Mouse (Mus musculus) hindbrain, postnatal 0 days (tissue): ENCODE results near the gene Nos3. TPM values are rescaled to one million over a fixed set of nuclear protein-coding genes. Genes with fewer than 3 reads are reported as not detected.
A peak's percentile ranks its signal among the peaks of the same experiment; 100 is the strongest.

Experiments
- ATAC-seq: fragments of 200-750 bp; cut with Nextera tagmentation; 2 replicates; pipeline ENCODE4 v1.8.0; 2017; ENCODE audit warnings: mild to moderate bottlenecking, moderate TSS enrichment, moderate library complexity
- DNase-seq: peaks from one replicate; pipeline ENCODE4 v3.0.0-alpha.2; 2015; ENCODE audit warnings: low spot score
- H3K27ac ChIP-seq: fragments of 300-500 bp; sonication (generic); 2 replicates; pipeline ENCODE4 v1.5.1; 2014; ENCODE audit warnings: mild to moderate bottlenecking
- H3K27me3 ChIP-seq: fragments of 300-500 bp; sonication (generic); 2 replicates; pipeline ENCODE4 v1.6.1; 2014; ENCODE audit warnings: low read length, mixed read lengths; ENCODE audit not compliant: insufficient read depth
- H3K36me3 ChIP-seq: fragments of 300-500 bp; sonication (generic); 2 replicates; pipeline ENCODE4 v1.6.1; 2014; ENCODE audit warnings: low read length, mixed read lengths; ENCODE audit not compliant: insufficient read depth
- H3K4me1 ChIP-seq: fragments of 300-500 bp; sonication (generic); 2 replicates; pipeline ENCODE4 v1.6.1; 2014; ENCODE audit warnings: antibody characterized with exemption, low read length, mixed read lengths; ENCODE audit not compliant: insufficient read depth
- H3K4me2 ChIP-seq: fragments of 300-500 bp; sonication (generic); 2 replicates; pipeline ENCODE4 v1.6.1; 2014; ENCODE audit warnings: low read depth, mild to moderate bottlenecking, low read length, moderate library complexity, mixed read lengths
- H3K4me3 ChIP-seq: fragments of 300-500 bp; sonication (generic); 2 replicates; pipeline ENCODE4 v1.5.1; 2014; ENCODE audit warnings: low read length
- H3K9ac ChIP-seq: fragments of 300-500 bp; sonication (generic); replicated peaks from 2 replicates; pipeline ENCODE4 v1.6.1; 2014; ENCODE audit warnings: mild to moderate bottlenecking, low read length, moderate library complexity, mixed read lengths
- H3K9me3 ChIP-seq: fragments of 300-500 bp; sonication (generic); 2 replicates; pipeline ENCODE4 v1.6.1; 2016; ENCODE audit warnings: low read length, mixed read lengths
- CTCF ChIP-seq: IDR thresholded peaks from 2 replicates; pipeline ENCODE4 v1.5.1; 2016; ENCODE audit warnings: antibody characterized with exemption, control low read depth, low read depth
- WGBS: fragments of 180-500 bp; shearing (Covaris S2); extraction: QIAGEN DNeasy Blood & Tissue Kit; methylation state at CpG from one replicate; pipeline ENCODE4 v1.1.7; 2014; 5-methylcytosine and 5-hydroxymethylcytosine counted together
- polyA plus RNA-seq: library from polyadenylated mRNA; unstranded; fragments of >200 nt; fragmentation: Nextera tagmentation; extraction: Ambion mirVana; gene quantifications from 2 replicates; pipeline ENCODE4 v1.2.1, GENCODE M21; 2015
- total RNA-seq: library from RNA; depleted of rRNA; stranded (reverse); fragments of >200 nt; gene quantifications from 2 replicates; pipeline ENCODE4 v1.2.3, GENCODE M21; 2014

The Nos3 gene
- total and polyA plus RNA-seq, 2 experiments from 2014 or later, result 7.2 to 8.7 TPM

DNA sequence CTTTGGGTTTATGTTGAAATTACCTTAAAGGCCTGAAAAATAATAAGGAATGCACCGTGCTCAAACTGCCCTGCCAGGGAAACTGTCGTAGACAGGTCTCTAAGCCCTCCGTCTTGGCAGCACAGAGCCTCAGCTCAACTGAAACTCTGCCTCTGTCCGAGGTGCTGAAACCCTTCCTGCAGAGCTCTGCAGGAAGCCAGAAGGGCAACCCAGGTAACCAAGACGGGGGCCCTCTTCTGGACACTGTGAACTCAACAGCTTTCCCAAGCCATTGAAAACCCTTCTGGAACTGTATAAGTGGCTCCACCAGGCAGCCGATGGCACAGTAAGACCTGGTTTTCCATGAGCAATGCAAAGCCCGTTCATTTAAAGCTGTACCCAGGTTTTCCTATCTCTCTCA lies 7.1 kb upstream of the Nos3 start:
- no peaks in the 10 kb centered on the region for H3K27me3 ChIP-seq
- no peak overlapping the region for H3K4me2 ChIP-seq
- 0 out of 2 replicates have a peak, but pooled peaks have one; percentile 13 for ATAC-seq
- no peak overlapping the region for H3K9ac ChIP-seq
- no peaks in the 10 kb centered on the region for H3K9me3 ChIP-seq
- H3K4me1 ChIP-seq, result peaks cover 6% of the 10 kb centered on the region; the same call in 1 of the 2 replicates
- H3K27ac ChIP-seq, result no peak overlapping the region
- TF ChIP-seq CTCF, result peak; percentile 69
- H3K36me3 ChIP-seq, result no peaks in the 10 kb centered on the region
- peak; percentile 85 for DNase-seq
- no peak overlapping the region for H3K4me3 ChIP-seq
- WGBS, result 19% methylated on average over 7 of the region's 7 CpGs

- DNase-seq (peak; percentile 89), ATAC-seq (peak; percentile 73)
- H3K27me3 ChIP-seq, result no peaks in the 10 kb centered on the region
- H3K9ac ChIP-seq, result no peak overlapping the region
- no peaks in the 10 kb centered on the region for H3K9me3 ChIP-seq
- TF ChIP-seq CTCF, result peak; percentile 99
- WGBS, result 0% methylated on average over 7 of the region's 7 CpGs
- H3K36me3 ChIP-seq, result no peaks in the 10 kb centered on the region
- no peak overlapping the region for H3K27ac ChIP-seq
- H3K4me3 ChIP-seq, result no peak overlapping the region
- no peak overlapping the region for H3K4me2 ChIP-seq
- H3K4me1 ChIP-seq, result no peaks in the 10 kb centered on the region
These were observed 3.7 kb upstream of the Nos3 start for GRCm38 (mm10) chr5:24360792-24361454.

GRCm38 (mm10) chr5:24363467-24363866 lies 1.1 kb upstream of the Nos3 start:
- TF ChIP-seq CTCF, result no peak
- DNase-seq (no peak), ATAC-seq (no peak)
- Histone ChIP-seq H3K4me2 (no peak overlapping the region), H3K4me3 (no peak overlapping the region), H3K4me1 (no peaks in the 10 kb centered on the region), H3K9ac (no peak overlapping the region), H3K36me3 (no peaks in the 10 kb centered on the region), H3K27ac (no peak overlapping the region), H3K27me3 (no peaks in the 10 kb centered on the region), H3K9me3 (no peaks in the 10 kb centered on the region)
- 87% methylated on average over 2 of the region's 2 CpGs for WGBS

GRCm38 (mm10) chr5:24364061-24364460 lies 549 bp upstream of the Nos3 start:
- TF ChIP-seq CTCF, result no peak
- Histone ChIP-seq H3K27me3 (no peaks in the 10 kb centered on the region), H3K4me2 (no peak overlapping the region), H3K4me1 (no peaks in the 10 kb centered on the region), H3K27ac (no peak overlapping the region), H3K9ac (no peak overlapping the region), H3K4me3 (no peak overlapping the region), H3K36me3 (no peaks in the 10 kb centered on the region), H3K9me3 (no peaks in the 10 kb centered on the region)
- 67% methylated on average over 3 of the region's 3 CpGs for WGBS
- no peak for ATAC-seq
- DNase-seq, result no peak

DNA sequence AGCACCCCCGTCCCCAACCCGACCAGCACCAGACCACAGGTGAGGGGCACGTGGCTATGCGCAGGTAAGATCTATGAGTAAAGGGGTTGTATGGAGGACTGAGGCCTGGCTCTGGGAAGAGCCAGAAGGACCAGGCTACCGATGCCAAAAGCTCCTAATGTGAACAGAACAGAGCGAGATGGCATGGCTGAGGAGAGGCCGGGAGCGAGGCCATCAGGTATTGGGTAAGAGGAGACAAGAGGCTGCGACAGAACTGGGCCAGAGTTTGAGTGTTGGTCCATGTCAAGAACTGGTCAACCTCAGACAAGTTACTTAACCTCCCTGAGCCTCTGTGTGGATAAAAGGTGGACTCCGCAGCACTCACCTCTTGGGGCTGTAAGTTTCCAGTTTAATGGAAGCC lies 353 bp downstream of the Nos3 start:
- Histone ChIP-seq H3K27ac (no peak overlapping the region), H3K9ac (no peak overlapping the region), H3K9me3 (no peaks in the 10 kb centered on the region), H3K36me3 (no peaks in the 10 kb centered on the region), H3K27me3 (no peaks in the 10 kb centered on the region), H3K4me2 (no peak overlapping the region), H3K4me3 (0 out of 2 replicates have a peak overlapping the region, but pooled peaks have one; percentile 7), H3K4me1 (no peaks in the 10 kb centered on the region)
- ATAC-seq (no peak), DNase-seq (no peak)
- no peak for TF ChIP-seq CTCF
- WGBS, result 83% methylated on average over 10 of the region's 10 CpGs

DNA sequence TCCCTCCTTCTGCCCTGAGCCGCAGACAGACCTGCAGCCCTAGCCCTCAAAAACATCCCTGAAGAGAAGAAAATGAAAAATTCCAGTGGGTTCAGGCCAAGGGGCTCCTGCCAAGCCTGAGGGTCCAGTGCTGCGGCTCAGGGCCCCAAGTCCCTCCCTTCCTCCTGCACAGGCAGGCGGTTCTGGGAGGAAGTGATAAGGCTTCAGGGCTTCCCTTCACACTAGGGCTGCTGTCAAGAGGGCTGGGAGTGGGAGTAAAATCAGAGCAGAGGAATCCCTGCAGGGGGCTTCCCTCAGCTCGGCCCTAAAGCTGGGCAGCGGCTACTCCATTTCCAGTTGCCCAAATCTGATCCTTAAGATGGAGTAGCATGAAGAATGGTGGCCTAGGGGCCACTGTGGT lies 918 bp downstream of the Nos3 start:
- TF ChIP-seq CTCF, result no peak
- ATAC-seq (no peak), DNase-seq (no peak)
- Histone ChIP-seq H3K27ac (no peak overlapping the region), H3K9me3 (no peaks in the 10 kb centered on the region), H3K4me2 (0 out of 2 replicates have a peak overlapping the region, but pooled peaks have one; percentile 10), H3K27me3 (no peaks in the 10 kb centered on the region), H3K4me1 (no peaks in the 10 kb centered on the region), H3K9ac (no peak overlapping the region), H3K36me3 (no peaks in the 10 kb centered on the region), H3K4me3 (no peak overlapping the region)
- WGBS, result 47% methylated on average over 5 of the region's 5 CpGs

DNA sequence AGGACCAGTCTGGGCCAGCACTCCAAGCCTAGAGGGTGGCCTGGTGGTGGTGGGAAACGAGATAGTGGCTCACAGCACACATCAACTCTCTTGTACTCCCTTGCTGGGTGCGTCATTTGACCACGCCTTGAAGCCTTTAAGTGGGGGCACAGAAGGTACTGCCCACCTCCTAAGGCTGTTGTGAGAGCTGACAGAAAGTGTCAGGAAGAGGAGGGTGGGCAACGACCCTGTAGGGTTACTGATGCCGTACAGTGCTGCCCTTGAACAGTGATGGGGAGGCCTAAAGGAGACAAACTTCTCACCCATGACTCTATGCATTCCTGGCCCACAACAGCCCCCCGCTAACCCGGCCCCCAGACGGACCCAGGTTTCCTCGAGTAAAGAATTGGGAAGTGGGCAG lies 1.8 kb downstream of the Nos3 start:
- Histone ChIP-seq H3K27ac (no peak overlapping the region), H3K9ac (no peak overlapping the region), H3K4me3 (no peak overlapping the region), H3K27me3 (no peaks in the 10 kb centered on the region), H3K9me3 (no peaks in the 10 kb centered on the region), H3K36me3 (no peaks in the 10 kb centered on the region), H3K4me1 (no peaks in the 10 kb centered on the region), H3K4me2 (0 out of 2 replicates have a peak overlapping the region, but pooled peaks have one; percentile 10)
- ATAC-seq, result no peak
- no peak for TF ChIP-seq CTCF
- 81% methylated on average over 9 of the region's 9 CpGs for WGBS
- DNase-seq, result no peak
